Mouse (Mus musculus) lung, postnatal 0 days (tissue): Measurements from ENCODE around the gene Bach2.

Experiments
- CTCF ChIP-seq: IDR thresholded peaks from 2 replicates; pipeline ENCODE4 v1.5.1; 2016; ENCODE audit warnings: antibody characterized with exemption, mild to moderate bottlenecking
- EP300 ChIP-seq: IDR thresholded peaks from 2 replicates; pipeline ENCODE4 v1.6.1; 2016; ENCODE audit warnings: antibody characterized with exemption, mild to moderate bottlenecking, control low read depth

DNA sequence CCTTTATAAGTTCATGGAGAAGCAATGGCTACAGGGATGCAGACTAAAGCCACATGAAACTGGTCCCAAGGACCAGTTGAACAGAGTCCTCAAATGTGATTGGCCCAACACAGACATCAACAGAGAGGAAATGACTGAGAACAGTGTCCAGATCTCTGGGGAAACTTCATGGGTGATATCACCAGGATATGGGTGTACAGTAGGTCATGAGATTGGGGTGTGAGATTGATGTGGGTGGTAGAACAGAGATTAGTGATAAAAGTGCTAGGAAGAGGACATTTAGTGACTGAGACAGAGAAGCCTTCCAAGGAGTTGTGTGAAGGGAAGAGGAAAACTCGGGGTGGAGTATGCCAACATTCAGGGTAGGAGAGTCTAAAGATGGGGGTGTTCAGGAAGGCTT lies 29.4 kb downstream of the Bach2 start:
- TF ChIP-seq CTCF: no peak
- TF ChIP-seq EP300: no peak
